Mouse (Mus musculus) stomach, embryonic 14.5 days (tissue): Measurements from ENCODE around the gene Trp73. TPM values are rescaled to one million over a fixed set of nuclear protein-coding genes. Genes with fewer than 3 reads are reported as not detected.

ENCODE experiments used
- ATAC-seq: fragments of 200-750 bp; cut with Nextera tagmentation; 2 replicates; pipeline ENCODE4 v1.8.0; 2017; ENCODE audit warnings: low read depth, moderate TSS enrichment; ENCODE audit not compliant: insufficient number of reproducible peaks, insufficient read depth, low FRiP score
- H3K27ac ChIP-seq: fragments of 300-500 bp; sonication (generic); 2 replicates; pipeline ENCODE4 v1.5.1; 2014; ENCODE audit warnings: mild to moderate bottlenecking, low read length, moderate library complexity, mixed read lengths
- H3K27me3 ChIP-seq: fragments of 300-500 bp; sonication (generic); 2 replicates; pipeline ENCODE4 v1.6.1; 2014; ENCODE audit warnings: low read length, control low read depth, mixed read lengths; ENCODE audit not compliant: control insufficient read depth, insufficient read depth
- H3K36me3 ChIP-seq: fragments of 300-500 bp; sonication (generic); 2 replicates; pipeline ENCODE4 v1.6.1; 2014; ENCODE audit warnings: mild to moderate bottlenecking, control low read depth, low read length, moderate library complexity, mixed read lengths; ENCODE audit not compliant: control insufficient read depth, insufficient read depth
- H3K4me1 ChIP-seq: fragments of 300-500 bp; sonication (generic); 2 replicates; pipeline ENCODE4 v1.6.1; 2014; ENCODE audit warnings: low read length, control low read depth, mixed read lengths; ENCODE audit not compliant: control insufficient read depth, insufficient read depth
- H3K4me2 ChIP-seq: fragments of 300-500 bp; sonication (generic); replicated peaks from 2 replicates; pipeline ENCODE4 v1.6.1; 2014; ENCODE audit warnings: low read depth, low read length, control low read depth
- H3K4me3 ChIP-seq: fragments of 300-500 bp; sonication (generic); 2 replicates; pipeline ENCODE4 v1.5.1; 2014; ENCODE audit warnings: low read depth, low read length, control low read depth
- H3K9ac ChIP-seq: fragments of 300-500 bp; sonication (generic); replicated peaks from 2 replicates; pipeline ENCODE4 v1.6.1; 2014; ENCODE audit warnings: low read depth, mild to moderate bottlenecking, control low read depth, low read length, moderate library complexity, mixed read lengths
- H3K9me3 ChIP-seq: fragments of 300-500 bp; sonication (generic); 2 replicates; pipeline ENCODE4 v1.6.1; 2016; ENCODE audit warnings: low read depth, low read length, control low read depth; ENCODE audit not compliant: control insufficient read depth
- WGBS: fragments of 180-500 bp; shearing (Covaris S2); extraction: QIAGEN DNeasy Blood & Tissue Kit; methylation state at CpG from one replicate; pipeline ENCODE4 v1.1.7; 2014; 5-methylcytosine and 5-hydroxymethylcytosine counted together
- polyA plus RNA-seq: library from polyadenylated mRNA; unstranded; fragments of >200 nt; fragmentation: Nextera tagmentation; extraction: Ambion mirVana; gene quantifications from 2 replicates; pipeline ENCODE4 v1.2.1, GENCODE M21; 2014

The Trp73 gene
- polyA plus RNA-seq, 1 experiment from 2014 or later = 0.42 TPM

GRCm38 (mm10) chr4:154042577-154042976 lies 97.4 kb downstream of the Trp73 start, which contains the start of gene Ccdc27:
Gene Ccdc27, minus strand, starts transcription at chr4:154042677.
- Histone ChIP-seq H3K27me3 (no peaks in the 10 kb centered on the region), H3K4me3 (no peak within 1 kb of the TSS), H3K4me1 (no peaks in the 10 kb centered on the region), H3K4me2 (no peak within 1 kb of the TSS), H3K27ac (no peak within 1 kb of the TSS), H3K9me3 (no peaks in the 10 kb centered on the region), H3K9ac (no peak within 1 kb of the TSS), H3K36me3 (no peaks in the 10 kb centered on the region)
- WGBS = 84% methylated on average over 9 of the region's 9 CpGs
- no peak for ATAC-seq

DNA sequence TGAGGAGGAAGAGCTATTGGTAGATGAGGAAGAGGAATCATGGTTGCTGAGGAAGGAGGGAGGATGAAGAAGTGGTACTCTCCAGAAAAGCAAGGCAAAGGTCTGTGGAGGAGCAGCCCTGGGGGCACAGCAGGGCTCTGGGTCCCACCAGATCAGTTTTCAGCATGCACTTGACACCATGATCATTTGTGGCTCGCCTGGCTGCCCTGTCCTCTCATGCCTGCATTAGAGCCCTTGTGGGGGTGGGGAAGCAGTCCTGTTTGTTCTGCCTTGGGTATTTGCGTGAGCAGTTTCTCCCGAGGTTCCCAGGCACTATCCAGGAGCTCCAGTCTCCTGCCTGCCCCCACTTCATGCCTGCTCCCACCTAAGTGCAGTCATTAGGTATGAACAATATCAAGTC lies 102.9 kb downstream of the Trp73 start:
- Histone ChIP-seq H3K9me3 (no peaks in the 10 kb centered on the region), H3K4me1 (no peaks in the 10 kb centered on the region), H3K9ac (no peak overlapping the region), H3K4me2 (no peak overlapping the region), H3K27me3 (no peaks in the 10 kb centered on the region), H3K27ac (no peak overlapping the region), H3K36me3 (no peaks in the 10 kb centered on the region), H3K4me3 (no peak overlapping the region)
- ATAC-seq = no peak
- WGBS = 36% methylated on average over 3 of the region's 3 CpGs

DNA sequence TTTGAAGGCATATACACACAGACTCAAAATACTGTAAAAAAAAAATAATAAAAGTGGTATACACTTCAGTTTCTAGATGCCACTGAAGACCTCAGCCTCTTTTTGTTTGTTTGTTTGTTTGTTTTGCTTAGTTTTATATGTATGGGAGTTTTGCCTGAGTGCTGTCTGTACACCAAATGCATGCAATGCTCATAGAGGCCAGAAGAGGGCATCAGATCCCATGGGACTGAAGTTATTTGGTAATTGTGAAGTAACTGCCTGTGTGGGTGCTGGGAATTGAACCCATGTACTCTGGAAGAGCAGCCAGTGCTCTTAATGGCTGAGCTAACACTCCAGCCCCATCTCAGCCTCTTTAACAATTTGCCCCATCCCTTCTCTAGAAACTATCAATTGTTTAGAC lies 111.4 kb downstream of the Trp73 start:
- no peak overlapping the region for H3K9ac ChIP-seq
- H3K27ac ChIP-seq = no peak overlapping the region
- no peaks in the 10 kb centered on the region for H3K36me3 ChIP-seq
- H3K9me3 ChIP-seq = no peaks in the 10 kb centered on the region
- no peaks in the 10 kb centered on the region for H3K27me3 ChIP-seq
- no peak overlapping the region for H3K4me2 ChIP-seq
- H3K4me3 ChIP-seq = no peak overlapping the region
- H3K4me1 ChIP-seq = peaks cover 27% of the 10 kb centered on the region
- ATAC-seq = no peak

DNA sequence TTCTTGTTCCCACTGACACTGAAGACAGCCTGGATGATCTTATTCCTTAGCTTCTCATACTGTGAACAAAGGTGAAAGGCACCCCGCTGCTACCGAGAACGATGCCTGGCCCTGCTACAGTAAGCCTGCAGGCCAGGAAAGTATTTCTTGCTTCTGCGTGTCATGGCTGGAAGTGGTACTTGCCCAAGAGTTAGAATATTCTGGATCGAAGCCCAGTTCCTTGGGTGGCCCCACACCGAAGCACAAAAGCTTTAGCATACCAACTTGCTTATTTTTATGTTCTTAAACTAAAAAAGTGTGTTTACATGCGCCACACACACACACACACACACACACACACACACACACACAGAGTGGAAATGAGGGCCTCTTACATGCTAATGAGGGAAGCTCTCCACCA lies 111.9 kb downstream of the Trp73 start:
- no peak overlapping the region for H3K4me2 ChIP-seq
- no peak overlapping the region for H3K9ac ChIP-seq
- H3K4me3 ChIP-seq = no peak overlapping the region
- WGBS = 81% methylated on average over 7 of the region's 7 CpGs
- H3K36me3 ChIP-seq = no peaks in the 10 kb centered on the region
- no peaks in the 10 kb centered on the region for H3K9me3 ChIP-seq
- H3K4me1 ChIP-seq = peaks cover 28% of the 10 kb centered on the region
- no peaks in the 10 kb centered on the region for H3K27me3 ChIP-seq
- H3K27ac ChIP-seq = no peak overlapping the region
- ATAC-seq = no peak

DNA sequence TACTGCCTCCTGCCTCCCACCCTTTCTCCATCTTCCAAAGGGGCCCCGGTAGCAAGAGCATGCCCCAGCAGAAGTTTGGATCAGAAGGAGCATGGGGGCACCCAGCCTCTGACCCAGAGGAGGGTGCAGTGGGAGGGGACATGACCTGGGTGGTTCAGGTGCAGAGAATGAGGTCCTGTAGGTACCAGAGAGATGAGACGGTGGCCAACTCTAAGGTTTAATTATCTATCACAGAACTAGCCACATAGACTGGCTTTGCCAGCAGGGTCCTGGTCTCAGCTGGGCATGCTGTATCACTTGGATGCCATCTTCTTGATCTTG lies 113.6 kb downstream of the Trp73 start:
- 36% methylated on average over 2 of the region's 2 CpGs for WGBS
- no peaks in the 10 kb centered on the region for H3K27me3 ChIP-seq
- peaks cover under 1% of the 10 kb centered on the region for H3K36me3 ChIP-seq
- ATAC-seq = no peak
- peak overlapping the region; percentile 41 for H3K4me3 ChIP-seq
- no peak overlapping the region; the same call in 1 of the 2 replicates for H3K27ac ChIP-seq
- H3K4me2 ChIP-seq = peak overlapping the region; percentile 79
- peaks cover 28% of the 10 kb centered on the region for H3K4me1 ChIP-seq
- no peaks in the 10 kb centered on the region for H3K9me3 ChIP-seq
- no peak overlapping the region for H3K9ac ChIP-seq

DNA sequence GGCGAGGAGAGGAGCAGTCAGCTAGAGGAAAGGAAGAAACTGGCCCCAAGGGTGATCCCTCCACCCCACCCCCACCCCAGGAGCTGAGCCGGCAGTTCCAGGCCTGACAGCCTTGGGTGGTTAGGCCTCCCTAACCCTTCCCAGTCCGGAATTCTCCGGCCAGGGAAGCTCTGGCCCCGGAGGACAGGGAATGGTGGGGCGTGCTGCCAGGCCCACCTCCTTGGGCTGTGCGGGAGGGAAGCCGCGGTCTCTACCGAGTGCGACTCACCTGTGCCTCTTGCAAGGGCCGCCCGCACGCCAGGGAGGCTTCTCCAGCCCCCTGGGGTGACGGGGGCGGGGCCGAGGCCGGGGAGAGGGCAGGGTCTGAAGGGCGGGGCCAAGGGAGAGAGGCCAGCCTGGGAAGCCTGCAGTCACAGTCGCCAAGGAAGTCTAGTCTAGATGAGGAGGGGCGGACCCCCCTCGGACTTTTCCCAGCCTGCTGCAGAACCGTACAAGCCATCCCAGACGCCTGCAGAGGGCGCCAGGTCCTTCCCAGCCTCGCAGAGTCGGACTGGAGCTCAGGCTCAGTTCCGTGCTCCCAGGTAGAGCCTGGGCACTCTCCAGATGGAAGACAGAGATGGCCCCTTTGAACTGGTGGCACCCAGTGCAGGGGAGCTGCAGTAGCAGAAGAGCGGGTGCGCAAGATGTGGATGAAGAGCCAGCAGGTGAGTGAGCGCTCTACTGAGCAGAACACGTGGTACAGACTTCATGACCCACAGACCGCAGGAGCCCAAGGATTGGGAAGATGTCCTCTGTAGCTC lies 114.2 kb downstream of the Trp73 start, which contains the start of gene Smim1:
Gene Smim1 (minus strand): TSS at position 590 of the 800 bp plus-strand sequence.
- Histone ChIP-seq H3K4me3 (peak within 1 kb of the TSS; percentile 41), H3K4me1 (peaks cover 28% of the 10 kb centered on the region), H3K27ac (peak within 1 kb of the TSS; percentile 67; the same call in 1 of the 2 replicates), H3K9ac (peak within 1 kb of the TSS; percentile 45), H3K4me2 (peak within 1 kb of the TSS; percentile 79), H3K9me3 (no peaks in the 10 kb centered on the region), H3K27me3 (no peaks in the 10 kb centered on the region), H3K36me3 (peaks cover 7% of the 10 kb centered on the region)
- 2% methylated on average over 33 of the region's 33 CpGs for WGBS
- ATAC-seq = peak; percentile 81

DNA sequence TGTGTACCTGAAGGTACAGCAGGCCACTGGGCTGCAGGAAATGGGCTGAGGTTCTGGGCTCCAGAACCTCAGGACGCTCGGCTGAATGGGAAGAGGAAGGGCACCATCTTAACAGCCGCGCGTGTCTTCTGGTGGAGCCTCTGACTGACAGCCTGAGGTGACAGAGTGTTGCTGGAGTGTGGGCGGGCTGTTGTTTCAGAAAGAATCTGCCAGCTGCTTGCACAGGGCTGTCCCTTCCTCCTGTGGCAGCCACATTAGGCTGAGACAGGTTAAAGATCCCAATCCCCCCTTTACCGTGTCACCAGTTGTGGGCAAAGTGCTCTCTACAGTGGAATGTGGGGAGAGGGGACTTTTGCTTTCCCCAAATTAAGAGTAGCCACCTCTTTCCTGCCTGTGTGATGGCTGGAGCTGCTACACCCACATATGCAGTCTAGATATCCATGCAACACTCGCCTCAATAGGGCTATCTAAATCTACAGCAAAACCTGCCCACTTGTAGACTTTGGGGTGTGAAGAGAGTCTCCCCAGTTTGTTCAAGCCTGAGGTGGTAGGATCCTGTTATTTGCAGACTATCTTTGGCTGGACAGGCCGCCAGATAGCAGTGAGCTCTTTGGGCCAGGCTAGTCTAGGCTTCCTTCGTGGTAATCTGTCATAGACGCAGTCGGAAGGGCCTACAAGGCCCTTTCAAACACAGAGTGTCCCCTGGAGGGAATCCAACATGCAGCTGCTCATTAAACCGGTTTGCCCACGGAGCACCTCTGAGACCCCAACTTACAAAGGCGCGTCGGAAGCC lies 115.1 kb downstream of the Trp73 start:
- 28% methylated on average over 17 of the region's 17 CpGs for WGBS
- no peak for ATAC-seq
- Histone ChIP-seq H3K4me1 (peaks cover 28% of the 10 kb centered on the region), H3K9me3 (no peaks in the 10 kb centered on the region), H3K27me3 (no peaks in the 10 kb centered on the region), H3K4me3 (peak overlapping the region; percentile 41), H3K9ac (peak overlapping the region; percentile 45; the same call in 1 of the 2 replicates), H3K4me2 (peak overlapping the region; percentile 79), H3K36me3 (peaks cover 16% of the 10 kb centered on the region), H3K27ac (peak overlapping the region; percentile 67; the same call in 1 of the 2 replicates)

- Histone ChIP-seq H3K27me3 (no peaks in the 10 kb centered on the region), H3K36me3 (peaks cover 24% of the 10 kb centered on the region), H3K9ac (no peak overlapping the region), H3K27ac (no peak overlapping the region), H3K4me2 (peak overlapping the region; percentile 79; the same call in 1 of the 2 replicates), H3K4me3 (0 out of 2 replicates have a peak overlapping the region, but pooled peaks have one; percentile 41), H3K4me1 (peaks cover 28% of the 10 kb centered on the region), H3K9me3 (no peaks in the 10 kb centered on the region)
- WGBS = 14% methylated on average over 8 of the region's 8 CpGs
- peak; percentile 64; the same call in 1 of the 2 replicates for ATAC-seq
Measured at GRCm38 (mm10) chr4:154023754-154024601, 116.0 kb downstream of the Trp73 start.
